Mouse (Mus musculus): ENCODE data around the gene Orai3. TPM values are rescaled to one million over a fixed set of nuclear protein-coding genes. Genes with fewer than 3 reads are reported as not detected.
"Not testable (repeated sequence)": the region's sequence is repeated elsewhere in the genome, so short reads cannot be mapped to it uniquely, and the experiment has no call there.

Gene Orai3
- polyA plus RNA-seq, 1 experiment from 2014 or later, result 22.9 TPM

GRCm38 (mm10) chr7:127767671-127768345 is 1.8 kb upstream of the Orai3 start:
- peaks cover 19% of the 10 kb centered on the region for H3K4me1 ChIP-seq (replicated peaks)
- no peak overlapping the region for H3K9ac ChIP-seq
- no peak for ATAC-seq
- 90% methylated on average over 19 of the region's 19 CpGs for WGBS
- no peak overlapping the region for H3K27ac ChIP-seq
- peaks cover 18% of the 10 kb centered on the region; the same call in 1 of the 2 replicates for H3K36me3 ChIP-seq
- no peak overlapping the region for H3K4me2 ChIP-seq (replicated peaks)
- no peaks in the 10 kb centered on the region for H3K27me3 ChIP-seq (replicated peaks)
- H3K9me3 ChIP-seq, result no peaks in the 10 kb centered on the region
- no peak overlapping the region for H3K4me3 ChIP-seq (replicated peaks)

GRCm38 (mm10) chr7:127768346-127768996 is 1.1 kb upstream of the Orai3 start:
- 57% methylated on average over 13 of the region's 13 CpGs for WGBS

GRCm38 (mm10) chr7:127768997-127769593 is 520 bp upstream of the Orai3 start:
- Histone ChIP-seq H3K4me3 (replicated peaks) (peak overlapping the region; percentile 60), H3K4me2 (replicated peaks) (peak overlapping the region; percentile 89), H3K9me3 (no peaks in the 10 kb centered on the region), H3K36me3 (peaks cover 18% of the 10 kb centered on the region; the same call in 1 of the 2 replicates), H3K4me1 (replicated peaks) (peaks cover 23% of the 10 kb centered on the region), H3K27me3 (replicated peaks) (no peaks in the 10 kb centered on the region), H3K9ac (peak overlapping the region; percentile 89), H3K27ac (peak overlapping the region; percentile 91)
- ATAC-seq, result peak; percentile 88
- WGBS, result under 1% methylated on average over 16 of the region's 16 CpGs

More at GRCm38 (mm10) chr7:127768346-127768996, 1.1 kb upstream of the Orai3 start:
- ATAC-seq, result no peak
- Histone ChIP-seq H3K4me1 (replicated peaks) (peaks cover 19% of the 10 kb centered on the region), H3K9me3 (no peaks in the 10 kb centered on the region), H3K27ac (peak overlapping the region; percentile 44; the same call in 1 of the 2 replicates), H3K4me3 (replicated peaks) (no peak overlapping the region), H3K36me3 (peaks cover 18% of the 10 kb centered on the region; the same call in 1 of the 2 replicates), H3K4me2 (replicated peaks) (no peak overlapping the region), H3K27me3 (replicated peaks) (no peaks in the 10 kb centered on the region), H3K9ac (no peak overlapping the region)

- WGBS, result 2% methylated on average over 27 of the region's 27 CpGs
- peak; percentile 32 for ATAC-seq
- peak overlapping the region; percentile 91 for H3K27ac ChIP-seq
- H3K4me2 ChIP-seq (replicated peaks), result peak overlapping the region; percentile 89
- H3K27me3 ChIP-seq (replicated peaks), result no peaks in the 10 kb centered on the region
- peak overlapping the region; percentile 60 for H3K4me3 ChIP-seq (replicated peaks)
- H3K9me3 ChIP-seq, result no peaks in the 10 kb centered on the region
- peak overlapping the region; percentile 89 for H3K9ac ChIP-seq
- H3K4me1 ChIP-seq (replicated peaks), result peaks cover 23% of the 10 kb centered on the region
- 0 out of 2 replicates have a peak, but pooled peaks cover 12% of the 10 kb centered on the region for H3K36me3 ChIP-seq
Measured at GRCm38 (mm10) chr7:127770039-127770905, 657 bp downstream of the Orai3 start.

GRCm38 (mm10) chr7:127771262-127771661 is 1.6 kb downstream of the Orai3 start:
- H3K4me3 ChIP-seq (replicated peaks), result no peak overlapping the region
- peak overlapping the region; percentile 89 for H3K4me2 ChIP-seq (replicated peaks)
- WGBS, result 61% methylated on average over 5 of the region's 5 CpGs
- H3K9me3 ChIP-seq, result no peaks in the 10 kb centered on the region
- no peak overlapping the region for H3K27ac ChIP-seq
- no peaks in the 10 kb centered on the region for H3K27me3 ChIP-seq (replicated peaks)
- peaks cover 23% of the 10 kb centered on the region for H3K4me1 ChIP-seq (replicated peaks)
- H3K36me3 ChIP-seq, result 0 out of 2 replicates have a peak, but pooled peaks cover 6% of the 10 kb centered on the region
- H3K9ac ChIP-seq, result no peak overlapping the region
- ATAC-seq, result no peak

GRCm38 (mm10) chr7:127772080-127772479 is 2.5 kb downstream of the Orai3 start:
- Histone ChIP-seq H3K27ac (no peak overlapping the region), H3K27me3 (replicated peaks) (no peaks in the 10 kb centered on the region), H3K4me3 (replicated peaks) (no peak overlapping the region), H3K9ac (no peak overlapping the region), H3K4me1 (replicated peaks) (peaks cover 23% of the 10 kb centered on the region), H3K4me2 (replicated peaks) (no peak overlapping the region), H3K9me3 (no peaks in the 10 kb centered on the region), H3K36me3 (0 out of 2 replicates have a peak, but pooled peaks cover 6% of the 10 kb centered on the region)
- WGBS, result 60% methylated on average over 3 of the region's 3 CpGs
- ATAC-seq, result no peak

GRCm38 (mm10) chr7:127772557-127772956 is 2.9 kb downstream of the Orai3 start:
- WGBS, result 90% methylated on average over 1 of the region's 1 CpGs
- H3K9me3 ChIP-seq, result no peaks in the 10 kb centered on the region
- 0 out of 2 replicates have a peak, but pooled peaks cover 3% of the 10 kb centered on the region for H3K36me3 ChIP-seq
- no peak for ATAC-seq
- no peak overlapping the region for H3K9ac ChIP-seq
- H3K27ac ChIP-seq, result no peak overlapping the region
- no peak overlapping the region for H3K4me2 ChIP-seq (replicated peaks)
- H3K4me1 ChIP-seq (replicated peaks), result peaks cover 23% of the 10 kb centered on the region
- H3K27me3 ChIP-seq (replicated peaks), result no peaks in the 10 kb centered on the region
- no peak overlapping the region for H3K4me3 ChIP-seq (replicated peaks)

- ATAC-seq, result no peak
- Histone ChIP-seq H3K4me1 (replicated peaks) (peaks cover 24% of the 10 kb centered on the region), H3K9ac (0 out of 2 replicates have a peak overlapping the region, but pooled peaks have one; percentile 10), H3K9me3 (no peaks in the 10 kb centered on the region), H3K4me3 (replicated peaks) (no peak overlapping the region), H3K4me2 (replicated peaks) (no peak overlapping the region), H3K27me3 (replicated peaks) (no peaks in the 10 kb centered on the region), H3K27ac (no peak overlapping the region), H3K36me3 (no peaks in the 10 kb centered on the region)
- WGBS, result 38% methylated on average over 9 of the region's 9 CpGs
Measured at GRCm38 (mm10) chr7:127773664-127774384, 4.2 kb downstream of the Orai3 start.

- H3K27me3 ChIP-seq (replicated peaks); H3K36me3 ChIP-seq; H3K9me3 ChIP-seq; ATAC-seq: not testable (repeated sequence)
- H3K4me1 ChIP-seq (replicated peaks), result peaks cover 15% of the 10 kb centered on the region
- H3K4me2 ChIP-seq (replicated peaks), result peak overlapping the region; percentile 84
- H3K4me3 ChIP-seq (replicated peaks), result peak overlapping the region; percentile 92
- peak overlapping the region; percentile 98; the same call in 1 of the 2 replicates for H3K27ac ChIP-seq
- WGBS, result 68% methylated on average over 7 of the region's 7 CpGs
- H3K9ac ChIP-seq, result peak overlapping the region; percentile 88
Measured at GRCm38 (mm10) chr7:127775837-127776236, 6.2 kb downstream of the Orai3 start.

- peak; percentile 78 for ATAC-seq
- WGBS, result under 1% methylated on average over 23 of the region's 23 CpGs
- peaks cover 12% of the 10 kb centered on the region for H3K36me3 ChIP-seq
- H3K4me2 ChIP-seq (replicated peaks), result peak within 1 kb of the TSS; percentile 84
- no peaks in the 10 kb centered on the region for H3K27me3 ChIP-seq (replicated peaks)
- peak within 1 kb of the TSS; percentile 88 for H3K9ac ChIP-seq
- peak within 1 kb of the TSS; percentile 98 for H3K27ac ChIP-seq
- H3K9me3 ChIP-seq, result no peaks in the 10 kb centered on the region
- H3K4me1 ChIP-seq (replicated peaks), result peaks cover 9% of the 10 kb centered on the region
- H3K4me3 ChIP-seq (replicated peaks), result peak within 1 kb of the TSS; percentile 92
Measured at GRCm38 (mm10) chr7:127776426-127776825, 6.8 kb downstream of the Orai3 start, which contains the start of gene Setd1a. TSS of gene Setd1a (plus strand) at chr7:127776670.

GRCm38 (mm10) chr7:127776878-127777473 is 7.4 kb downstream of the Orai3 start:
- peak overlapping the region; percentile 92 for H3K4me3 ChIP-seq (replicated peaks)
- H3K9ac ChIP-seq, result peak overlapping the region; percentile 88
- peaks cover 14% of the 10 kb centered on the region for H3K36me3 ChIP-seq
- WGBS, result under 1% methylated on average over 56 of the region's 70 CpGs
- peak overlapping the region; percentile 98 for H3K27ac ChIP-seq
- no peaks in the 10 kb centered on the region for H3K9me3 ChIP-seq
- peak; percentile 95 for ATAC-seq
- peaks cover 9% of the 10 kb centered on the region for H3K4me1 ChIP-seq (replicated peaks)
- peak overlapping the region; percentile 84 for H3K4me2 ChIP-seq (replicated peaks)
- H3K27me3 ChIP-seq (replicated peaks), result no peaks in the 10 kb centered on the region
